Mouse (Mus musculus) midbrain, postnatal 0 days (tissue): Measurements from ENCODE around the gene Ggt1. TPM values are rescaled to one million over a fixed set of nuclear protein-coding genes. Genes with fewer than 3 reads are reported as not detected.

Experiments used
- ATAC-seq: fragments of 200-750 bp; cut with Nextera tagmentation; 2 replicates; pipeline ENCODE4 v1.8.0; 2017; ENCODE audit warnings: moderate number of reproducible peaks, mild to moderate bottlenecking, moderate TSS enrichment, moderate library complexity; ENCODE audit not compliant: low FRiP score
- DNase-seq: peaks from one replicate; pipeline ENCODE4 v3.0.0-alpha.2; 2015; ENCODE audit warnings: low spot score
- H3K27ac ChIP-seq: fragments of 300-500 bp; sonication (generic); 2 replicates; pipeline ENCODE4 v1.5.1; 2014; ENCODE audit warnings: low read depth, mild to moderate bottlenecking, low read length, mixed read lengths
- H3K27me3 ChIP-seq: fragments of 300-500 bp; sonication (generic); 2 replicates; pipeline ENCODE4 v1.6.1; 2014; ENCODE audit warnings: low read length, control low read depth, mixed read lengths; ENCODE audit not compliant: insufficient read depth
- H3K36me3 ChIP-seq: fragments of 300-500 bp; sonication (generic); 2 replicates; pipeline ENCODE4 v1.6.1; 2014; ENCODE audit warnings: low read length, control low read depth, mixed read lengths; ENCODE audit not compliant: insufficient read depth
- H3K4me1 ChIP-seq: fragments of 300-500 bp; sonication (generic); 2 replicates; pipeline ENCODE4 v1.6.1; 2014; ENCODE audit warnings: mild to moderate bottlenecking, control low read depth, antibody characterized with exemption, low read length, mixed read lengths; ENCODE audit not compliant: insufficient read depth
- H3K4me2 ChIP-seq: fragments of 300-500 bp; sonication (generic); 2 replicates; pipeline ENCODE4 v1.6.1; 2014; ENCODE audit warnings: low read depth, mild to moderate bottlenecking, low read length, mixed read lengths; ENCODE audit not compliant: poor library complexity, severe bottlenecking
- H3K4me3 ChIP-seq: fragments of 300-500 bp; sonication (generic); 2 replicates; pipeline ENCODE4 v1.5.1; 2014; ENCODE audit warnings: low read depth, mild to moderate bottlenecking, low read length, moderate library complexity
- H3K9ac ChIP-seq: fragments of 300-500 bp; sonication (generic); replicated peaks from 2 replicates; pipeline ENCODE4 v1.6.1; 2014; ENCODE audit warnings: mild to moderate bottlenecking, low read length, moderate library complexity, mixed read lengths; ENCODE audit not compliant: poor library complexity, severe bottlenecking
- H3K9me3 ChIP-seq: fragments of 300-500 bp; sonication (generic); 2 replicates; pipeline ENCODE4 v1.6.1; 2016; ENCODE audit warnings: low read length, control low read depth
- CTCF ChIP-seq: IDR thresholded peaks from 2 replicates; pipeline ENCODE4 v1.5.1; 2016; ENCODE audit warnings: antibody characterized with exemption, mild to moderate bottlenecking
- WGBS: fragments of 180-500 bp; shearing (Covaris S2); extraction: QIAGEN DNeasy Blood & Tissue Kit; methylation state at CpG from one replicate; pipeline ENCODE4 v1.1.7; 2014; 5-methylcytosine and 5-hydroxymethylcytosine counted together
- polyA plus RNA-seq: library from polyadenylated mRNA; unstranded; fragments of >200 nt; fragmentation: Nextera tagmentation; extraction: Ambion mirVana; gene quantifications from 2 replicates; pipeline ENCODE4 v1.2.1, GENCODE M21; 2015
- total RNA-seq: library from RNA; depleted of rRNA; stranded (reverse); fragments of >200 nt; gene quantifications from 2 replicates; pipeline ENCODE4 v1.2.3, GENCODE M21; 2014; rRNA removed

Ggt1 gene
- total RNA-seq, result 1.4 and 5.4 TPM in 2 replicates
- 1.0 and 2.0 TPM in 2 replicates for polyA plus RNA-seq

DNA sequence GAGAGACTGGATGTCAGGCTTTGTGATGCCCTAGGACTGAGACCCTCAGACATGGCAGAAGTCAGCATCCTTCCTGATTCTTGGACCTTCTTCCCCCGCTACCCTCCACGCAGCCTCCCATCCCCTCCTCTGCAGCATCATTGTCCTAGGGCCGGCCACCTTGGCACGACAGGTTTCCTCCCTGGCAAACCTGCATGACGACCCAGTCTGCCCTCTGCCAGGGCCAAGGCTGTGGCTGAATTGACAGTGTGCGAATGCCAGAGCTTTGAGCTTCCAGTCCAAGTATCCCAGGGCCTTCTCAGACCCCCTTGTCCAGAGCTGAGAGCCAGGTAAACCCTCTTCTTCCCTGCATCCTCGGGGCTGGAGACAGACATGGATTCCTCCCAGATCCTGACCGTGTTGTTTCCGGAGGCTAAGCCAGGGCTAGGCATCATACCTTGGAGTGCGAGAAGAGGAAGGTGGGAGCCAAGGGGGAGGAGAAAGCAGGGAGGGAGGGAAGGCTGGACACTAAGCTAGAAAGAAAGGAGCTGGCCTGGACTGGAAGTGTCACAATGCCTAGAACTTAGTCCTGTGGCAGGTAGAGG, at the start of gene Ggt1:
Ggt1 (plus strand) TSS at position 534 of the 584 bp plus-strand sequence.
- peaks cover 8% of the 10 kb centered on the region for H3K36me3 ChIP-seq
- ATAC-seq (no peak), DNase-seq (no peak)
- H3K9me3 ChIP-seq, result no peaks in the 10 kb centered on the region
- H3K4me2 ChIP-seq, result peak within 1 kb of the TSS; percentile 83
- peak within 1 kb of the TSS; percentile 97 for H3K9ac ChIP-seq
- no peaks in the 10 kb centered on the region for H3K27me3 ChIP-seq
- peak within 1 kb of the TSS; percentile 69 for H3K4me3 ChIP-seq
- peak within 1 kb of the TSS; percentile 99 for H3K27ac ChIP-seq
- peaks cover 27% of the 10 kb centered on the region for H3K4me1 ChIP-seq
- no peak for TF ChIP-seq CTCF
- WGBS, result 51% methylated on average over 10 of the region's 10 CpGs

DNA sequence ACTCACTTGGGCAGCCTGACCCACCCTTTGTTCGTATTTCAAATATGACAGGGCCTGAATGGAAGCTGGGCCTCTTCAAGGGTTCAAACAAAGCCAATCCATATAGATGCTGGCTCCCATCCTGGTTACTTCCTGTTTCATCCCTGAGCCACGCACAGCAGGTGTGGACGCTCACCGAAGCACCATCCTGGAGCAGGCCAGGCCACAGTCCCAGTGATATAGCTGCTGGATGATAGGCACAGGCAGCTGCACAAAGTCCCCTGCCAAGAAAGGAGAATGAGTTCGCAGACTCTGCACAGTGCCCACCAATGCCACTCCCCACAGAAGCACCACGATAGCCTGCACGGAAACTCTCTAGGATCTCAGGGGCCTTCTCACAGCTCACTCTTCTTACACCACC, 49.5 kb upstream of the Ggt1 start:
- Histone ChIP-seq H3K9ac (no peak overlapping the region), H3K4me2 (no peak overlapping the region), H3K27ac (no peak overlapping the region), H3K36me3 (peaks cover 44% of the 10 kb centered on the region), H3K4me1 (peaks cover 6% of the 10 kb centered on the region), H3K9me3 (no peaks in the 10 kb centered on the region), H3K27me3 (no peaks in the 10 kb centered on the region), H3K4me3 (no peak overlapping the region)
- no peak for TF ChIP-seq CTCF
- DNase-seq (no peak), ATAC-seq (no peak)
- 93% methylated on average over 7 of the region's 7 CpGs for WGBS

DNA sequence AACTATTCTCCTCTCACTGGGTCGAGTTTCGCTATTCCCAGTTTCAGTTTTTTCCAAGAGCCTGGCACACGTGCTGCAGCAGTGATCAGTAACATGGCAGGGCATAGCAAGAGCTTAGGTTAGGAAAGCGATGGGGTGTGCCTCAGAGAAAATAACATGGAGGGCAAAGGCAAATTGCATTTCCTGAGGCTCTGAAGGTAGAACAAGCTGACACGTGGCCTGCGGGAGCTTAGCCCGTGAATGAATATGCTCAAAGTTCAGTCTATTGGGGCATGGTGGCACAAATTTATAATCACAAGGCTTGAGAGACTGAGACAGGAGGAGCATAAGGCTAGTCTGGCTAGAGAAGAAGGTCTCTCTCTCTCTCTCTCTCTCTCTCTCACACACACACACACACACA, 48.6 kb upstream of the Ggt1 start:
- 89% methylated on average over 7 of the region's 7 CpGs for WGBS
- Histone ChIP-seq H3K9ac (no peak overlapping the region), H3K9me3 (no peaks in the 10 kb centered on the region), H3K4me1 (peaks cover 6% of the 10 kb centered on the region), H3K27ac (no peak overlapping the region), H3K4me2 (no peak overlapping the region), H3K4me3 (no peak overlapping the region), H3K27me3 (no peaks in the 10 kb centered on the region), H3K36me3 (peaks cover 39% of the 10 kb centered on the region)
- ATAC-seq, result no peak
- TF ChIP-seq CTCF, result no peak
- DNase-seq, result no peak

DNA sequence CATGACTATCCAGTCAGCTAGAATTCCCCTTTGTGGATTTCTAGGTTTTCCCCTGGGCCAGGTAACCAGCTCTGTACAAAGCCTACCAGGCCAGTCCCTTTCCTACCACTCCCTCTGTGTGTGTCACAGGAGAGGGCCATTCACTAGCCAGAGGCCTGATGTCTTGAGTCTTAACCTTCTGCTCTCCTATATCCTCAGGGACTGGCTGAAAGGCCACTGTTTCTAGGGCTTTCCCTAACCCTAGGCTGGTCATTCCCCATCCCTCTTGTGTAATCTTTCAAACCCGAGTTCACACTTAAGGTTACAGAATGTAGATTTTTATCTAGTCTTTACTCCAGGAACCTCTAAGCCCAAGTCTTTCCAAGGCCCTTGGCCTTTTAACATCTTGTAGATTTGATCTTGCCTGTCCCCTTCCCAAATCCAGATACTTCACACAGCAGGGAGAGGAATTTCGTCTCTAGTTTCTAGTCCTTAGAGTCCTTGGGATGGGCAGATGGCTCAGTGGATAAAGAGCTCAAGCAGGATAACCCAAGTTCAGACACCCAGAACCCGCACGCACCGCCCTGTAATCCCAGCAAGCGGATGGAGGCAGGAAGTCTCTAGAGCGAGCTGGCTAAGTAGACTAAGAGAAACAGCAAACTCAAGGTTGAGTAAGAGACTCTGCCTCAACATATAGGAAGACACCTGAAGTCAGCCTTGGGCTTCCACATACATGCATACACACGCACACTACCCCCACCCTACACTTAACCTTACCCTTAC, 47.9 kb upstream of the Ggt1 start:
- Histone ChIP-seq H3K36me3 (peaks cover 32% of the 10 kb centered on the region), H3K27me3 (no peaks in the 10 kb centered on the region), H3K9ac (no peak overlapping the region), H3K27ac (no peak overlapping the region), H3K4me2 (no peak overlapping the region), H3K4me1 (peaks cover 6% of the 10 kb centered on the region), H3K9me3 (no peaks in the 10 kb centered on the region), H3K4me3 (no peak overlapping the region)
- DNase-seq, result no peak
- WGBS, result 89% methylated on average over 8 of the region's 8 CpGs
- no peak for ATAC-seq
- TF ChIP-seq CTCF, result no peak

DNA sequence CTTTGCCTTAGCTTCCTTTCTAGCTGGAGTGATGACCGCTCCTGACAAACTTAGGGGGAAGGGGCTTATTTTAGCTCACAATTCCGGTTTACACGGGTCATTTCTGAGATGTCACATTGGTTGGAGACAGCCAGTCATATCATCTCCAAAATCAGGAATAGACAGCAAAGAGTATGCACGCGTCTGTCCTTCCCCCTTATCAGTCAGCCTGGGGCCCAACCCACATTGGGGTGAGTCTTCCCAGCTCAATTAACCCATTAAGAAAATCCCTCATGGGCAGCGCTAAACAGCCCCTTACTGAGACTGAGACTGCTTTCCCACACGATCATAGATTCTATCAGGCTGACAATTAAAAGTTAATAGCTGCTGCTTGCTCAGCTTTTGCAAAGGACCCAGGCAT, 47.0 kb upstream of the Ggt1 start:
- ATAC-seq, result no peak

More for the DNA sequence above, 47.0 kb upstream of the Ggt1 start:
- H3K4me3 ChIP-seq, result no peak overlapping the region
- no peaks in the 10 kb centered on the region for H3K27me3 ChIP-seq
- 86% methylated on average over 7 of the region's 7 CpGs for WGBS
- no peak for DNase-seq
- H3K9ac ChIP-seq, result no peak overlapping the region
- no peaks in the 10 kb centered on the region for H3K9me3 ChIP-seq
- H3K36me3 ChIP-seq, result peaks cover 23% of the 10 kb centered on the region
- peaks cover 12% of the 10 kb centered on the region for H3K4me1 ChIP-seq
- TF ChIP-seq CTCF, result no peak
- no peak overlapping the region for H3K27ac ChIP-seq
- H3K4me2 ChIP-seq, result no peak overlapping the region
